Mouse (Mus musculus) lung, postnatal 0 days (tissue): ENCODE measurements around the gene Mxd4. TPM values are rescaled to one million over a fixed set of nuclear protein-coding genes. Genes with fewer than 3 reads are reported as not detected.

Experiments
- ATAC-seq: fragments of 200-750 bp; cut with Nextera tagmentation; 2 replicates; pipeline ENCODE4 v1.8.0; 2017; ENCODE audit warnings: moderate library complexity
- DNase-seq: peaks from one replicate; pipeline ENCODE4 v3.0.0-alpha.2; 2016; ENCODE audit warnings: low spot score
- H3K27ac ChIP-seq: fragments of 300-500 bp; sonication (generic); 2 replicates; pipeline ENCODE4 v1.5.1; 2014; ENCODE audit warnings: antibody characterized with exemption, mild to moderate bottlenecking, low read length, mixed read lengths
- H3K27me3 ChIP-seq: fragments of 300-500 bp; sonication (generic); replicated peaks from 2 replicates; pipeline ENCODE4 v1.6.1; 2014; ENCODE audit warnings: low read length, mixed read lengths; ENCODE audit not compliant: insufficient read depth
- H3K36me3 ChIP-seq: fragments of 300-500 bp; sonication (generic); 2 replicates; pipeline ENCODE4 v1.6.1; 2014; ENCODE audit warnings: low read length, mixed read lengths; ENCODE audit not compliant: insufficient read depth
- H3K4me1 ChIP-seq: fragments of 300-500 bp; sonication (generic); 2 replicates; pipeline ENCODE4 v1.6.1; 2014; ENCODE audit warnings: antibody characterized with exemption, low read depth, low read length, mixed read lengths; ENCODE audit not compliant: insufficient read depth
- H3K4me2 ChIP-seq: fragments of 300-500 bp; sonication (generic); replicated peaks from 2 replicates; pipeline ENCODE4 v1.6.1; 2014; ENCODE audit warnings: low read depth, mild to moderate bottlenecking, low read length, moderate library complexity, mixed read lengths
- H3K4me3 ChIP-seq: fragments of 300-500 bp; sonication (generic); 2 replicates; pipeline ENCODE4 v1.5.1; 2014; ENCODE audit warnings: low read depth, low read length
- H3K9ac ChIP-seq: fragments of 300-500 bp; sonication (generic); replicated peaks from 2 replicates; pipeline ENCODE4 v1.6.1; 2014; ENCODE audit warnings: low read depth, mild to moderate bottlenecking
- H3K9me3 ChIP-seq: fragments of 300-500 bp; sonication (generic); 2 replicates; pipeline ENCODE4 v1.6.1; 2016; ENCODE audit warnings: low read length, mixed read lengths
- CTCF ChIP-seq: IDR thresholded peaks from 2 replicates; pipeline ENCODE4 v1.5.1; 2016; ENCODE audit warnings: antibody characterized with exemption, mild to moderate bottlenecking
- EP300 ChIP-seq: IDR thresholded peaks from 2 replicates; pipeline ENCODE4 v1.6.1; 2016; ENCODE audit warnings: antibody characterized with exemption, mild to moderate bottlenecking, control low read depth
- WGBS: fragments of 180-500 bp; shearing (Covaris S2); extraction: QIAGEN DNeasy Blood & Tissue Kit; methylation state at CpG from one replicate; pipeline ENCODE4 v1.1.7; 2014; 5-methylcytosine and 5-hydroxymethylcytosine counted together
- polyA plus RNA-seq: library from polyadenylated mRNA; unstranded; fragments of >200 nt; fragmentation: Nextera tagmentation; extraction: Ambion mirVana; gene quantifications from 2 replicates; pipeline ENCODE4 v1.2.1, GENCODE M21; 2015

Gene Mxd4
- polyA plus RNA-seq, 1 experiment from 2014 or later, result 68.2 TPM

DNA sequence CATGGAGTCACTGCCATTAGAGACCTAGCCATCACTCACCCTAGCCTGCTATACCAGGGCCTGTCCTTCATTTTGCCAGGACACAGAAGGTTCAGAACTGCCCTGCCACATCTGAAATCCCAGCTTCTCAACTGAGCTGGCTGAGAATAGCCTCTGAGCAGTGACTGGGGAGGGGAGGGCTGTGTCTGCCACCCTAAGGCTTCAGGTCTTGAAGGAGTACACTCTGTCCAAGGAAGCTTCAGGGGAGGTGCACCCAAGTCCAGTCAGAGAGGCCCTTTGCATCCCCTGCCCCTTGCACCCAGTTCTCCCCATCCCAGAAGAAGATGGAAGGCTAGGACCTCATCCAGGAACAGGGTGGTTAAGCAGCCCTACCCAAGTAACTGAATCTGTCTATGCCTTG is 1.7 kb downstream of the Mxd4 start:
- no peak for ATAC-seq
- Histone ChIP-seq H3K9ac (peak overlapping the region; percentile 90), H3K4me1 (peaks cover 61% of the 10 kb centered on the region), H3K27me3 (no peaks in the 10 kb centered on the region), H3K4me3 (peak overlapping the region; percentile 89), H3K9me3 (no peaks in the 10 kb centered on the region), H3K27ac (peak overlapping the region; percentile 99), H3K4me2 (peak overlapping the region; percentile 97), H3K36me3 (peaks cover 17% of the 10 kb centered on the region)
- TF ChIP-seq CTCF (no peak), EP300 (no peak)
- DNase-seq, result no peak

DNA sequence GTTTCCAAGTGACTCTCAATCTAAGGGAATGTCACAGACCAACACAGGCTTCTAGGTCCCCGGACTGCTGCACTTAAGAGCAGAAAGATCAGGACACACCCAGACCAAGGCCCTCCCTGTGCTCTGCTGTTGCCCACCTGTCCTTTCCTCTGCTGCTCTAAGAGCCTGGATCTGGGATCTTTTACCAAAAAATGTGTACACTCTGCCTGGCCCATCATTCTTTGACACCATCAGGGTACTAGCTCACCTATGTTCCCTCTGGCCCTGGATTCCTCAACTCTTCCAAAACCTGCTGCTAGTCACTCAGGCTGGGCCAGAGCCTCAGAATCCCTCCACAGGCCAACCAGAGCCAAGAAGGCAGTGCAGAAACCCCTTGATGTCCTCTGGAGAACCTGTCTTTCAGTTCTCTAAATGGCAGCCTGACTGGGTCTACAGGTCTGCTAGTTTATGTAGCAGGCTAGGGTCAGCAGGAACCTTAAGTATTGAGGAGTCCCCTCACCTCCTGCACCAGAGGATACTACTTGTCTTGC is 2.4 kb downstream of the Mxd4 start:
- peaks cover 61% of the 10 kb centered on the region for H3K4me1 ChIP-seq
- TF ChIP-seq EP300, result no peak
- TF ChIP-seq CTCF, result no peak
- 43% methylated on average over 1 of the region's 1 CpGs for WGBS
- H3K9ac ChIP-seq, result peak overlapping the region; percentile 43
- peak overlapping the region; percentile 89; the same call in 1 of the 2 replicates for H3K4me3 ChIP-seq
- peak overlapping the region; percentile 97 for H3K4me2 ChIP-seq
- H3K36me3 ChIP-seq, result peaks cover 24% of the 10 kb centered on the region
- no peak for ATAC-seq
- no peak for DNase-seq
- H3K9me3 ChIP-seq, result no peaks in the 10 kb centered on the region
- H3K27me3 ChIP-seq, result no peaks in the 10 kb centered on the region
- H3K27ac ChIP-seq, result peak overlapping the region; percentile 89

DNA sequence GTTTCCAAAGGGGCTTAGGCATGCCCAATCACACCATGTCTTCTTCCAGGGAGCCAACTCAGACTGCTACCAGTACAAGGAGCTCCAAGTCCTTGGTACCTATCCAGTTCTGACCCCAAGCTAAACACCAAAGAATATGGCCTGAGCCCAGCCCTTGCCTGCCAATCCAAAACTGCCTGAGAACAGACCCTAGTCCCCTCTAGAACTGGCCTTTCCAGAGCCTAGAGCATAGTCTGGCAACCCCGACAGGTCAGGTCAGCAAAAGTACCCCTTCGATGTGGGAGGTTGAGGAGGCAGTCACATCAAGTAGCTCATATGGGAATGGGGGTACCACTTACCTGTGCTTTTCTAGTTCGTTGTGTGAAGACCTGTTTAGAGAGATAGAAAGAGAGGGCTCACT is 3.5 kb downstream of the Mxd4 start:
- TF ChIP-seq CTCF, result no peak
- TF ChIP-seq EP300, result no peak

DNA sequence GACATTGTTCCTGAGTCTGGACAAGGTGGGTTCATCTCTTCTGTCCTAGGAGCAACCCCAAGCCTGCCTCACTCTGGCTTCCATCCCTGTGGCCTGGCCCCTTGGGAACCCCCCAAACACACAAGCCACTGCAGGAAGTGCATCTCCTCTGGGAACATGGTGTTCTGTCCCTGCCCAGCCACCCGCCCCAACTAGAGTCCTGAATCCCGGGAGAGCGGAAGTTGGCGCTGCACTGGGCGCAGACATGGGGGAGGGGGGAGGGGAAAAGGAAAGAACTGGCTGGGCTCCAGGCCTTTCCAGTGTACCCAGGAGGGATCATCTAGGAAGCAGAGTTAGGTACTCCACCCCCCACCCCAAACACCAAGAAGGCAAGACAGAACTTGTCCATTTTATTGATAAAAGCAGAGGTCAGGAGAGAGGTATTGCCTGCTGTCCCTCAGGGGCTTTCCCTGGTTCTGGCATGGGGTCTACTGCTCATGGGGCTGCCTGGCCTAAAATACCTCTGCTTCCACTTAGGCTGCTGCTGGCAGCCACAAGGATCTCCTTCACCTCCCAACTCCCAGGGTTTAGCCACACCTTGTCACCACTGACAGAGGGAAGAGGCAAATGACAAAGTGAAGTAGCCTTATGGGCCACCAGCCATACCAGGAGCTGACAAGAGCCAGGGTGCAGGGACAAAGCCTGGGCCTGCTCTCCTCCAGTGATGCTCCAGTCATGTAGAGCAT is 4.2 kb downstream of the Mxd4 start:
- ATAC-seq (peak; percentile 15), DNase-seq (peak; percentile 88)
- Histone ChIP-seq H3K4me3 (no peak overlapping the region), H3K4me2 (peak overlapping the region; percentile 97), H3K27me3 (no peaks in the 10 kb centered on the region), H3K9ac (no peak overlapping the region; the same call in 1 of the 2 replicates), H3K36me3 (peaks cover 33% of the 10 kb centered on the region), H3K9me3 (no peaks in the 10 kb centered on the region), H3K27ac (peak overlapping the region; percentile 89), H3K4me1 (peaks cover 54% of the 10 kb centered on the region)
- TF ChIP-seq CTCF (no peak), EP300 (peak; percentile 99)
- 33% methylated on average over 4 of the region's 5 CpGs for WGBS

More for the DNA sequence above, 3.5 kb downstream of the Mxd4 start:
- Histone ChIP-seq H3K4me3 (no peak overlapping the region), H3K36me3 (peaks cover 28% of the 10 kb centered on the region), H3K9ac (no peak overlapping the region; the same call in 1 of the 2 replicates), H3K27ac (peak overlapping the region; percentile 89), H3K4me2 (peak overlapping the region; percentile 97), H3K27me3 (no peaks in the 10 kb centered on the region), H3K4me1 (peaks cover 60% of the 10 kb centered on the region), H3K9me3 (no peaks in the 10 kb centered on the region)
- DNase-seq, result no peak
- WGBS, result 85% methylated on average over 3 of the region's 3 CpGs
- no peak for ATAC-seq

DNA sequence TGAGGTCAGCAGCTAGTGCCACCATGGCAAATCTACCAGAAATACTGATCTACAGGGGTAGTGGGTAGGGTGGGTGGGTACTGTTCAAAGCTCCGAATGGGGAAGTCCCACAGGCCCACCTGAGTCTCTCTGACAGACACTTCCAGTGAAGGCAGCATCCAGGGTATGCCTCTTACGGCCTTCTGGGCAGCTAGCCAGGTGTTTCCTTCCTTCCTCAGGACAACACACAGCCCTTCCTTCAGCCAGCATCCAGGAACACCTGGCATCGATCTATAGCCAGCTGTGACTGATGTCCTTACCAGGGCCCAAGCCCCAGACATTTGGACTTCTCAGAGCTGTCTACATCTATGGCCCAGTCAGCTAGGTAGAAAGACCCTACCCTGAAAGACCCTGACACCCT is 5.0 kb downstream of the Mxd4 start:
- WGBS, result 34% methylated on average over 3 of the region's 3 CpGs
- H3K36me3 ChIP-seq, result peaks cover 40% of the 10 kb centered on the region

DNA sequence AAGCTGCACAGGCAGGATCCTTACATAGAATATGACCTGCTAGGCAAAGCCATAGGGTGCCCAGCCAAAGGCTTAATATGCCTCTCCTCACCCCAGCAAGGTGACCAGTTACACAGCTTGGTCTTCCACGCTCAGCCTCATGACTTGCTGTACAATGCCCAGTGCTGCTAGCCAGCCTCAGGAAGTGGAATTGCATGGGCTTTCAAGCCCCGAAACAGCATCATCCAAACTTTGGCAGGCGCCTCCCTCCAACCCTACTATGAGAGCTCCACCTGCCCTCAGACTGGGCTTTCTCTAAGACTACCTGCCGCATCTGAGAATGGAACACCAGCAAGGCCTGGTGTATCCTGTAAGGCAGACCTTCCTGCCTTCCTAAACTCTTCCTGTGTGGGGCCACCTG is 9.7 kb downstream of the Mxd4 start:
- H3K9me3 ChIP-seq, result no peaks in the 10 kb centered on the region
- no peaks in the 10 kb centered on the region for H3K27me3 ChIP-seq
- H3K27ac ChIP-seq, result no peak overlapping the region
- ATAC-seq (no peak), DNase-seq (no peak)
- TF ChIP-seq EP300, result no peak
- TF ChIP-seq CTCF, result no peak
- H3K4me3 ChIP-seq, result no peak overlapping the region
- H3K36me3 ChIP-seq, result peaks cover 53% of the 10 kb centered on the region
- 95% methylated on average over 4 of the region's 4 CpGs for WGBS
- no peak overlapping the region for H3K4me2 ChIP-seq
- H3K9ac ChIP-seq, result no peak overlapping the region
- H3K4me1 ChIP-seq, result peaks cover 17% of the 10 kb centered on the region

More for the DNA sequence above, 5.0 kb downstream of the Mxd4 start:
- ATAC-seq (no peak), DNase-seq (peak; percentile 47)
- Histone ChIP-seq H3K9me3 (no peaks in the 10 kb centered on the region), H3K27ac (peak overlapping the region; percentile 89), H3K9ac (no peak overlapping the region), H3K27me3 (no peaks in the 10 kb centered on the region), H3K4me3 (no peak overlapping the region), H3K4me1 (peaks cover 52% of the 10 kb centered on the region), H3K4me2 (peak overlapping the region; percentile 20)
- TF ChIP-seq CTCF (no peak), EP300 (no peak)
